Mouse (Mus musculus) hindbrain, embryonic 14.5 days (tissue): ENCODE data around the gene Cyp17a1. TPM values are rescaled to one million over a fixed set of nuclear protein-coding genes. Genes with fewer than 3 reads are reported as not detected.

Source experiments
- ATAC-seq: fragments of 200-750 bp; cut with Nextera tagmentation; 2 replicates; pipeline ENCODE4 v1.8.0; 2017; ENCODE audit warnings: moderate number of reproducible peaks, mild to moderate bottlenecking, moderate TSS enrichment, moderate library complexity; ENCODE audit not compliant: low FRiP score
- DNase-seq: peaks from one replicate; pipeline ENCODE4 v3.0.0-alpha.2; 2015; ENCODE audit warnings: low spot score
- H3K27ac ChIP-seq: fragments of 300-500 bp; sonication (generic); 2 replicates; pipeline ENCODE4 v1.5.1; 2014; ENCODE audit warnings: mild to moderate bottlenecking, moderate library complexity
- H3K27me3 ChIP-seq: fragments of 300-500 bp; sonication (generic); 2 replicates; pipeline ENCODE4 v1.6.1; 2014; ENCODE audit warnings: mild to moderate bottlenecking, low read length, mixed read lengths; ENCODE audit not compliant: control insufficient read depth, insufficient read depth
- H3K36me3 ChIP-seq: fragments of 300-500 bp; sonication (generic); replicated peaks from 2 replicates; pipeline ENCODE4 v1.6.1; 2014; ENCODE audit not compliant: control insufficient read depth, insufficient read depth
- H3K4me1 ChIP-seq: fragments of 300-500 bp; sonication (generic); replicated peaks from 2 replicates; pipeline ENCODE4 v1.6.1; 2014; ENCODE audit warnings: antibody characterized with exemption, low read length, mixed read lengths; ENCODE audit not compliant: control insufficient read depth, insufficient read depth
- H3K4me2 ChIP-seq: fragments of 300-500 bp; sonication (generic); replicated peaks from 2 replicates; pipeline ENCODE4 v1.6.1; 2014; ENCODE audit warnings: mild to moderate bottlenecking, moderate library complexity
- H3K4me3 ChIP-seq: fragments of 300-500 bp; sonication (generic); replicated peaks from 2 replicates; pipeline ENCODE4 v1.5.1; 2014; ENCODE audit warnings: mild to moderate bottlenecking, low read length
- H3K9ac ChIP-seq: fragments of 300-500 bp; sonication (generic); 2 replicates; pipeline ENCODE4 v1.6.1; 2014
- H3K9me3 ChIP-seq: fragments of 300-500 bp; sonication (generic); 2 replicates; pipeline ENCODE4 v1.6.1; 2016; ENCODE audit warnings: low read length; ENCODE audit not compliant: control insufficient read depth
- WGBS: fragments of 180-500 bp; shearing (Covaris S2); extraction: QIAGEN DNeasy Blood & Tissue Kit; methylation state at CpG from one replicate; pipeline ENCODE4 v1.1.7; 2014; 5-methylcytosine and 5-hydroxymethylcytosine counted together
- polyA plus RNA-seq: library from polyadenylated mRNA; unstranded; fragments of >200 nt; fragmentation: Nextera tagmentation; extraction: Ambion mirVana; gene quantifications from 2 replicates; pipeline ENCODE4 v1.2.1, GENCODE M21; 2014

The Cyp17a1 gene
- polyA plus RNA-seq, 1 experiment from 2014 or later, result not detected

DNA sequence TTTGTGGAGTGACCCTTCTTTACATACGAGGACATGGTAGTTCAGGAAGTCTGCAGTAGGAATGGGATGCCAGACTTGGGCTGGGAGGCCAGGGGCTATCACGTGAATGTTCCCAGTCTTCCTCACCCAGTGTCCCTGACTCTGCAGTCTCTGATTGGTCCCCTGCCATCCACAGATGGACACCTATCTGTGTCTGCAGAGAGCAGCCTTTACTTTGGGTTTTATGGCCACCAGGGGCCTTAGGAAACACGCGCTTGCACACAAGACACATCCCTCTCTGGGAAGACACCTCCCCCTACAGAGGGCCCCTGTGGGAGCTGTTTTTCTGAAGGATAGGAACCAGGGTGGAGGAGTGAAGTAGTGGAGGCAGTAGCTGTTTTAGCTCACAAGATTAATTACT lies 11.5 kb downstream of the Cyp17a1 start:
- ATAC-seq (no peak), DNase-seq (no peak)
- Histone ChIP-seq H3K36me3 (peaks cover 4% of the 10 kb centered on the region; the same call in 1 of the 2 replicates), H3K9ac (no peak overlapping the region), H3K4me3 (no peak overlapping the region), H3K9me3 (no peaks in the 10 kb centered on the region), H3K4me2 (no peak overlapping the region), H3K27me3 (no peaks in the 10 kb centered on the region), H3K4me1 (0 out of 2 replicates have a peak, but pooled peaks cover 4% of the 10 kb centered on the region), H3K27ac (no peak overlapping the region)
- 63% methylated on average over 4 of the region's 4 CpGs for WGBS

DNA sequence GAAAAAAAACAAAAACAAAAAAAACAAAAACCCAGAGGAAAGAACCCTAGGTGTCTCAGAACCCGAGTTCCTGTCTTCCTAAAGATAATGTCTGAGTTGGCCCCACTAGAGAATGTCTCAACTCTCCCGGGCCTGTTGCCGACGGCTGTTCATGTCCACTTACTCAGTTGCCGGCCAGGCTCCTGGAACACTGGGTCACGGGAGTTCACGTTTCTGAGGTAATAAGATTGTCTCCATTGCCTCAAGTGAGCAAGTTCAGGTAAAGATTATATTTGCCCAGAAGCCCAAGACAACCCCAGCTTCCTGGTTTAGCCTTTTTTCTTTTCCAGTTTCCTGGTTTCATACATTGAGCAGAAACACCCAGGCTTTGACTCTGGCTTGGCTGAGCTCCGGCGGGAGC lies 14.1 kb downstream of the Cyp17a1 start:
- 89% methylated on average over 9 of the region's 9 CpGs for WGBS
- no peak overlapping the region for H3K4me3 ChIP-seq
- H3K27me3 ChIP-seq, result no peaks in the 10 kb centered on the region
- ATAC-seq (no peak), DNase-seq (no peak)
- no peak overlapping the region for H3K4me2 ChIP-seq
- H3K36me3 ChIP-seq, result peaks cover 30% of the 10 kb centered on the region
- H3K27ac ChIP-seq, result no peak overlapping the region
- no peaks in the 10 kb centered on the region for H3K4me1 ChIP-seq
- no peaks in the 10 kb centered on the region for H3K9me3 ChIP-seq
- H3K9ac ChIP-seq, result no peak overlapping the region

DNA sequence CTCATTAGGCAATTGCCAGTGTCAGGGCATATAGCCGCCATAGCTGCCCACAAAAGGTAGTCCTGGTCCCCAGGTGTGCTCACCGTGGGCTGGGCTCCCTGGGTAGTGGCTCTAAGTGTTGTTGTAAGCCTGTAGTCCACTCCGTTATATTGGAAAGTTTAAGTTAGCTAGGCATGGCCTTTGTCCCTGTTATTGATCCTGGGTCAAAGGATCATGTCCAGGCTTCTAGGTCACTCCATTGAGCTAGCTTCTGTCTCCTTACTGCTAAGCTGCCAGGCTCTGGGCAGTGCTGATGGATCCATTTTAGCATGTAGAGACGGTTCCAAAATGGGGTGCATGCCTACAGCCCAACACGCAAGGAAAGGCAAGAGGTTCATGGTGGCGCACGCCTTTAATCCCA lies 14.6 kb downstream of the Cyp17a1 start:
- ATAC-seq, result no peak
- no peaks in the 10 kb centered on the region for H3K9me3 ChIP-seq
- no peak overlapping the region for H3K4me2 ChIP-seq
- no peaks in the 10 kb centered on the region for H3K4me1 ChIP-seq
- no peak overlapping the region for H3K27ac ChIP-seq
- H3K4me3 ChIP-seq, result no peak overlapping the region
- H3K9ac ChIP-seq, result no peak overlapping the region
- H3K36me3 ChIP-seq, result peaks cover 35% of the 10 kb centered on the region
- no peaks in the 10 kb centered on the region for H3K27me3 ChIP-seq
- 98% methylated on average over 7 of the region's 7 CpGs for WGBS
- DNase-seq, result no peak

DNA sequence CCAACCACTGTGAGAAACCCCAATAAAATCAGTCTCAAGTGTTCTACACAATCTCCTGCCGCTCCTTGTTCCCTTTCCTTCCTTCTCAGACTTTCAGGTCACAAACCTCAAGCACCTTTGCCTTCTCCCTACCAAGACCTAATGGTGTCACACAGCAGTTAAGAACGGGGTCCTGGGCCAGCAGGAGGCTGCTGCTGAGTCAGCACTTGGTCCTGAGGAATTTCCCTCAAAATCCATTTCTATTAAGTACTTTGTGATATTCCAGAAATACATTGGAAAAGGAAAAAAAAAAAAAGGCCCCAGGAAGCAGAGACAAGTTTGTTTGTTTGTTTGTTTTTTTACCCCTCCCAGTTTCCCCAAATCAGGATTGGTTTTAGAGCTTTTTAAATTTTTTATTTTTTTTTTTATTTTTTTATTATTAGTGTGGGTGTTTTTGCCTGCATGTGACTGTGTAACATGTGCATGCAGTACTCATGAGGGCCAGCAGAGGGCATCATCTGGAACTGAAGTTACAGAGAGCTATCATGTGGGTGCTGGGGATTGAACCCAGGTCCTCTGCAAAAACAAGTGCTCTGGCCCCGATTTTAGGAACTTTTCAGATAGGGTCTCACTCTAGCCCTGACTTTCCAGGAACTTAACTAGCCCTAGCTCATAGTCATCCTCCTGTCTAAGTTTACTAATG lies 15.5 kb downstream of the Cyp17a1 start:
- DNase-seq, result no peak
- Histone ChIP-seq H3K27me3 (no peaks in the 10 kb centered on the region), H3K36me3 (peaks cover 42% of the 10 kb centered on the region), H3K9ac (no peak overlapping the region), H3K27ac (no peak overlapping the region), H3K4me1 (no peaks in the 10 kb centered on the region), H3K9me3 (no peaks in the 10 kb centered on the region), H3K4me3 (no peak overlapping the region), H3K4me2 (no peak overlapping the region)
- ATAC-seq, result no peak
- 95% methylated on average over 3 of the region's 3 CpGs for WGBS

DNA sequence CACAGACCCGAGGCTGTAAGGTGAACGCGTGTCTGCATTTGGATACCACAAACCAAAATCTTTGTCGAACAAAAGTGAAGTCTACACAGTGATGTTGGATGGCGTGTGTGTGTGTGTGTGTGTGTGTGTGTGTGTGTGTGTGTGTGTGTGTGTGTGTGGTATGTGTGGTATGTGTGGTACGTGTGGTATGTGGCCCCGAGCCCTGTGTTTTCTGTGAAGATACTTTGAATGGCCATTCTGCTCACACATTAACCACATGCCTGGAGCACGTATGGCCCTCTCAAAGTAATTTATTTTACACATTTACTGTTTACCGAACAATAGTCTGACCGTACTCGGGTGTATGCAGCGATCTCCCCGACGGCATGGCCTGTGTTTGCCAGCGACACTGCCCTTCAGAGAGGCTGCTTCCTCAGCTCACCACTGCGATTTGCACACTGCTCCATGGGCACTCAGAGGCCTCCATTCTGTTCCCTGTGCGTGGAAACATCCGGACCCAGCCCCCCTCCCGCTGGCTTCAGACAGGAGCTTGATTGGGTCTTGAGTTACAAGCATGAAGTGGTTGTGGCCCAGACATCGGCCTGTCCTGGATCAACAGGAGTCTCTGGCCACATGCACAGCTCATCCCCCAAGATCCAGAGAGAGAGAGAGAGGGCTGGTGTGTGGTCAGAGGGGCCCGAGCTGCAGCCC lies 16.7 kb downstream of the Cyp17a1 start:
- Histone ChIP-seq H3K9ac (no peak overlapping the region), H3K4me3 (no peak overlapping the region), H3K36me3 (peaks cover 47% of the 10 kb centered on the region), H3K27me3 (no peaks in the 10 kb centered on the region), H3K9me3 (no peaks in the 10 kb centered on the region), H3K4me1 (no peaks in the 10 kb centered on the region), H3K4me2 (no peak overlapping the region), H3K27ac (no peak overlapping the region)
- no peak for ATAC-seq
- no peak for DNase-seq
- WGBS, result 96% methylated on average over 21 of the region's 21 CpGs

DNA sequence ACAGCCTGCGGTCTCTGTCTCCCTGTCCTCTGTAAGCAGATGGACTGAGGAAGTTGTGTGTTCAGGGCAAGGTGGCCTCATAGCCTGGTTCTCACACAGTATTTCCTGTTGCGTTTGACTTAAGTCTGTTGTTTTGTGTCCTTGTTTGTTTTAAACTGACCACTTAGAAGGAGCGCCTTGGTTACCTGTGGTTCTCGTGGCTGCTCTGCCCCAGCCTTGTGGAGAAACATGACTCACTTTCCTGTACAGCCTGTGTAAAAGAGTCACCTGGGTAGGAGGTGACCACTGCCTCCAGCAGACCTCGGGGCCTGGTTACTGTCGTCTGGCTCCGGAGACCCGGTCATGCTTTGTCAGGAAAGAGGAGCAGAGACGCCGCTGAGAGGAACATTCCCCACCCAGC lies 17.3 kb downstream of the Cyp17a1 start:
- no peaks in the 10 kb centered on the region for H3K9me3 ChIP-seq
- ATAC-seq, result no peak
- no peak overlapping the region for H3K4me2 ChIP-seq
- no peak overlapping the region for H3K4me3 ChIP-seq
- no peak overlapping the region for H3K27ac ChIP-seq
- WGBS, result 94% methylated on average over 10 of the region's 10 CpGs
- no peaks in the 10 kb centered on the region for H3K27me3 ChIP-seq
- DNase-seq, result no peak
- H3K36me3 ChIP-seq, result peaks cover 47% of the 10 kb centered on the region
- no peak overlapping the region for H3K9ac ChIP-seq
- H3K4me1 ChIP-seq, result no peaks in the 10 kb centered on the region

DNA sequence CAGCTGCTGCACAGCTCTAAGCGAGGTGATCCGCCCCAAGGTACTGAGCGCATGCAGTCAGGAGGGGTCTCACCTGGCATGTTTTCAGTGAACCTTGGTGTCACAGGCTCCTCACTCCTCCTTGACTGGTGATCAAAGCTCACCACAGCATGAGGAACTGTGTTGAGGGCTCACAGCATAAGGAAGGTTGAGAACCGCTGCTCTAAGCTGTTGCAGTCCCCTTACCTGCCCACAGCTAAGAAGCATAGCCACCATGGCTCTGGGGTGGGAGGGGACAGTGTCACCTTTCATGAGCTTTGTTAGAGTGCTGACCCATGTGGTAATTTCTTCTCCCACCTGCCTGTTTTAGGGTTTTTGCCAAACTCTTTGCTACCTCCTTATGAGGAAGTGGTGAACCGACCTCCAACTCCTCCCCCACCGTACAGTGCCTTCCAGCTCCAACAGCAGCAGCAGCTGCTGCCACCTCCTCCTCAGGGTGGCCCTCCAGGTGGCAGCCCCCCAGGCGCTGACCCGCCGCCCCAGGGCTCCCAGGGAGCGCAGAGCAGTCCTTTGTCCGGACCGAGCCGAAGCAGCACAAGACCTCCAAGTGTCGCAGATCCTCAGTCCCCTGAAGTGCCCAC lies 19.2 kb downstream of the Cyp17a1 start:
- ATAC-seq (no peak), DNase-seq (no peak)
- no peaks in the 10 kb centered on the region for H3K27me3 ChIP-seq
- no peaks in the 10 kb centered on the region for H3K4me1 ChIP-seq
- H3K27ac ChIP-seq, result no peak overlapping the region
- H3K4me3 ChIP-seq, result no peak overlapping the region
- 90% methylated on average over 14 of the region's 14 CpGs for whole genome bisulfite sequencing
- no peak overlapping the region for H3K9ac ChIP-seq
- no peaks in the 10 kb centered on the region for H3K9me3 ChIP-seq
- no peak overlapping the region for H3K4me2 ChIP-seq
- peaks cover 47% of the 10 kb centered on the region for H3K36me3 ChIP-seq

DNA sequence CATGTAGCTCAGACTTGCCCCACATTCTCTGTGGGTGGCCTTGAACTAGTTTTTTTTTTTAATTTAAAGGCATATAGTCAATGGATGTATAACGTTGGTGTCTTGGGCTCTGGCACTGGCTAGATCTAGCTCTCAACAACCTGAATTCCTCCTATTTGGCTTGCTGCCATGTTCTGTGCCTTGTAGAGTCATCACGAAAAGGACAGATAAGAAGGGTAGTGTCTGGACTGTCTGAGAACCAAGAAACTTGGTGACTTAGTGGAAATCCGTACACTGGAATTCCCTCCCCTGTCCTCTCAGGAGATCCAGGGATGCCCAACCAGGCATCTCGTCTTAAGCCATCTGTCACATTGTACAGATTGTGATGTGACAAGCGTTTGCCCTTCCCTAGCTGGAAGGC lies 19.8 kb downstream of the Cyp17a1 start:
- no peak for ATAC-seq
- Histone ChIP-seq H3K9ac (no peak overlapping the region), H3K27me3 (no peaks in the 10 kb centered on the region), H3K4me3 (no peak overlapping the region), H3K9me3 (no peaks in the 10 kb centered on the region), H3K4me1 (no peaks in the 10 kb centered on the region), H3K4me2 (no peak overlapping the region), H3K27ac (no peak overlapping the region), H3K36me3 (peaks cover 52% of the 10 kb centered on the region)
- DNase-seq, result no peak
- WGBS, result 80% methylated on average over 5 of the region's 5 CpGs

DNA sequence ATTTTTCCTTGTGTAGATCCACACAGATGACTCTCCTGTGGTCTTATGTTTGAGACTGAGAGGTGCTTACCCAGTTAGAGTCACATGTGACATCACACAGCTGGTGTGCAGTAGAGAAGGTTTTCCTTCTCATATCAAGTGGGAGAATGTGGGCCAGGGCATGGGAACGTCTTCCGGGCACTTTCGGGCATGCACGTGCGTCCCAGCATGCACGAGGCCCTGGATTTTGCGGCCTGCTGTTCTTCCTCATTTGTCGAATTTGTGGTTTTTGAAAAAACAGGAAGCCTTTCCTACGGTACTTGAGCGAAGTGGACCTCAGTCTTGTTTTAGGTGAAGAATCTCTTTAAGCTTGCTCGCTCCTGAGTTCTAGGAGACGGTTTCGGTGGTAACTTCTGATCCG lies 24.4 kb downstream of the Cyp17a1 start:
- Histone ChIP-seq H3K27ac (no peak overlapping the region), H3K9me3 (no peaks in the 10 kb centered on the region), H3K9ac (no peak overlapping the region), H3K27me3 (no peaks in the 10 kb centered on the region), H3K4me2 (no peak overlapping the region), H3K4me3 (no peak overlapping the region), H3K4me1 (peaks cover 11% of the 10 kb centered on the region), H3K36me3 (peaks cover 39% of the 10 kb centered on the region)
- no peak for DNase-seq
- WGBS, result 96% methylated on average over 14 of the region's 14 CpGs
- no peak for ATAC-seq
